Mouse (Mus musculus) heart, embryonic 12.5 days (tissue): ENCODE data around the gene Trim25. TPM values are rescaled to one million over a fixed set of nuclear protein-coding genes. Genes with fewer than 3 reads are reported as not detected.

Experiments used
- ATAC-seq: fragments of 200-750 bp; cut with Nextera tagmentation; 2 replicates; pipeline ENCODE4 v1.8.0; 2017; ENCODE audit warnings: moderate TSS enrichment, moderate library complexity; ENCODE audit not compliant: insufficient number of reproducible peaks, low FRiP score
- H3K27ac ChIP-seq: fragments of 300-500 bp; sonication (generic); 2 replicates; pipeline ENCODE4 v1.5.1; 2016; ENCODE audit warnings: mild to moderate bottlenecking, moderate library complexity; ENCODE audit not compliant: poor library complexity, severe bottlenecking
- H3K27me3 ChIP-seq: fragments of 300-500 bp; sonication (generic); replicated peaks from 2 replicates; pipeline ENCODE4 v1.6.1; 2016; ENCODE audit warnings: mild to moderate bottlenecking, moderate library complexity
- H3K36me3 ChIP-seq: fragments of 300-500 bp; sonication (generic); 2 replicates; pipeline ENCODE4 v1.6.1; 2016; ENCODE audit warnings: mild to moderate bottlenecking, moderate library complexity
- H3K4me1 ChIP-seq: fragments of 300-500 bp; sonication (generic); replicated peaks from 2 replicates; pipeline ENCODE4 v1.6.1; 2016; ENCODE audit warnings: mild to moderate bottlenecking
- H3K4me2 ChIP-seq: fragments of 300-500 bp; sonication (generic); 2 replicates; pipeline ENCODE4 v1.6.1; 2016; ENCODE audit warnings: mild to moderate bottlenecking, moderate library complexity
- H3K4me3 ChIP-seq: fragments of 300-500 bp; sonication (generic); 2 replicates; pipeline ENCODE4 v1.5.1; 2016; ENCODE audit warnings: mild to moderate bottlenecking
- H3K9ac ChIP-seq: fragments of 300-500 bp; sonication (generic); 2 replicates; pipeline ENCODE4 v1.6.1; 2016; ENCODE audit warnings: mild to moderate bottlenecking, moderate library complexity
- H3K9me3 ChIP-seq: fragments of 300-500 bp; sonication (generic); replicated peaks from 2 replicates; pipeline ENCODE4 v1.6.1; 2016; ENCODE audit warnings: mild to moderate bottlenecking, moderate library complexity
- WGBS: fragments of 180-500 bp; shearing (Covaris S2); methylation state at CpG from one replicate; pipeline ENCODE4 v1.1.7; 2016; 5-methylcytosine and 5-hydroxymethylcytosine counted together
- polyA plus RNA-seq: library from polyadenylated mRNA; unstranded; fragments of >200 nt; fragmentation: Nextera tagmentation; extraction: Ambion mirVana; gene quantifications from 2 replicates; pipeline ENCODE4 v1.2.1, GENCODE M21; 2016

Gene Trim25
- polyA plus RNA-seq, 1 experiment from 2014 or later: 15.3 TPM

- peaks cover 27% of the 10 kb centered on the region for H3K4me1 ChIP-seq
- no peaks in the 10 kb centered on the region for H3K9me3 ChIP-seq
- no peak overlapping the region for H3K9ac ChIP-seq
- 74% methylated on average over 5 of the region's 5 CpGs for WGBS
- H3K27me3 ChIP-seq: no peaks in the 10 kb centered on the region
- no peak for ATAC-seq
- peaks cover 53% of the 10 kb centered on the region for H3K36me3 ChIP-seq
- H3K27ac ChIP-seq: no peak overlapping the region
- no peak overlapping the region for H3K4me2 ChIP-seq
- no peak overlapping the region for H3K4me3 ChIP-seq
Observed at GRCm38 (mm10) chr11:89005473-89005872, 6.3 kb downstream of the Trim25 start.

GRCm38 (mm10) chr11:89006404-89006803 is 7.2 kb downstream of the Trim25 start:
- Histone ChIP-seq H3K27me3 (no peaks in the 10 kb centered on the region), H3K4me1 (peaks cover 20% of the 10 kb centered on the region), H3K36me3 (peaks cover 62% of the 10 kb centered on the region), H3K4me2 (no peak overlapping the region), H3K9ac (no peak overlapping the region), H3K27ac (no peak overlapping the region), H3K4me3 (no peak overlapping the region), H3K9me3 (no peaks in the 10 kb centered on the region)
- ATAC-seq: no peak

GRCm38 (mm10) chr11:89007582-89007981 is 8.4 kb downstream of the Trim25 start:
- WGBS: 90% methylated on average over 3 of the region's 3 CpGs
- no peak for ATAC-seq
- Histone ChIP-seq H3K4me3 (no peak overlapping the region), H3K4me2 (no peak overlapping the region), H3K36me3 (peaks cover 74% of the 10 kb centered on the region), H3K27ac (no peak overlapping the region), H3K27me3 (no peaks in the 10 kb centered on the region), H3K9ac (no peak overlapping the region), H3K4me1 (peaks cover 12% of the 10 kb centered on the region), H3K9me3 (0 out of 2 replicates have a peak, but pooled peaks cover 3% of the 10 kb centered on the region)

GRCm38 (mm10) chr11:89009066-89009465 is 9.9 kb downstream of the Trim25 start:
- H3K27ac ChIP-seq: no peak overlapping the region
- no peaks in the 10 kb centered on the region for H3K27me3 ChIP-seq
- 0 out of 2 replicates have a peak, but pooled peaks cover 3% of the 10 kb centered on the region for H3K9me3 ChIP-seq
- H3K4me1 ChIP-seq: no peaks in the 10 kb centered on the region
- no peak overlapping the region for H3K9ac ChIP-seq
- no peak for ATAC-seq
- no peak overlapping the region for H3K4me2 ChIP-seq
- no peak overlapping the region for H3K4me3 ChIP-seq
- peaks cover 89% of the 10 kb centered on the region for H3K36me3 ChIP-seq
- 83% methylated on average over 9 of the region's 9 CpGs for WGBS

GRCm38 (mm10) chr11:89009496-89009895 is 10.3 kb downstream of the Trim25 start:
- 0 out of 2 replicates have a peak overlapping the region, but pooled peaks have one; percentile 25 for H3K9ac ChIP-seq
- 0 out of 2 replicates have a peak, but pooled peaks cover 3% of the 10 kb centered on the region for H3K9me3 ChIP-seq
- H3K4me3 ChIP-seq: no peak overlapping the region
- H3K27me3 ChIP-seq: no peaks in the 10 kb centered on the region
- no peaks in the 10 kb centered on the region for H3K4me1 ChIP-seq
- no peak overlapping the region for H3K4me2 ChIP-seq
- 85% methylated on average over 7 of the region's 7 CpGs for WGBS
- no peak overlapping the region for H3K27ac ChIP-seq
- ATAC-seq: no peak
- peaks cover 92% of the 10 kb centered on the region for H3K36me3 ChIP-seq

GRCm38 (mm10) chr11:89012241-89012640 is 13.1 kb downstream of the Trim25 start:
- peaks cover 93% of the 10 kb centered on the region for H3K36me3 ChIP-seq
- no peak overlapping the region for H3K27ac ChIP-seq
- H3K9ac ChIP-seq: no peak overlapping the region
- 0 out of 2 replicates have a peak, but pooled peaks cover 3% of the 10 kb centered on the region for H3K9me3 ChIP-seq
- H3K4me1 ChIP-seq: peaks cover under 1% of the 10 kb centered on the region; the same call in 1 of the 2 replicates
- ATAC-seq: no peak
- no peak overlapping the region for H3K4me3 ChIP-seq
- no peak overlapping the region for H3K4me2 ChIP-seq
- 88% methylated on average over 5 of the region's 5 CpGs for WGBS
- H3K27me3 ChIP-seq: no peaks in the 10 kb centered on the region

- peaks cover 56% of the 10 kb centered on the region for H3K36me3 ChIP-seq
- 68% methylated on average over 9 of the region's 9 CpGs for WGBS
- peak; percentile 47; the same call in 1 of the 2 replicates for ATAC-seq
- H3K4me1 ChIP-seq: peaks cover 33% of the 10 kb centered on the region
- no peak overlapping the region for H3K4me3 ChIP-seq
- H3K9me3 ChIP-seq: no peaks in the 10 kb centered on the region
- H3K4me2 ChIP-seq: no peak overlapping the region
- no peaks in the 10 kb centered on the region for H3K27me3 ChIP-seq
- H3K9ac ChIP-seq: no peak overlapping the region
- H3K27ac ChIP-seq: no peak overlapping the region
Observed at GRCm38 (mm10) chr11:89017514-89018182, 18.5 kb downstream of the Trim25 start.

- no peak overlapping the region for H3K4me3 ChIP-seq
- H3K36me3 ChIP-seq: peaks cover 27% of the 10 kb centered on the region
- no peaks in the 10 kb centered on the region for H3K27me3 ChIP-seq
- no peak overlapping the region for H3K9ac ChIP-seq
- no peak overlapping the region for H3K4me2 ChIP-seq
- 57% methylated on average over 9 of the region's 9 CpGs for WGBS
- H3K27ac ChIP-seq: no peak overlapping the region
- ATAC-seq: no peak
- peaks cover 56% of the 10 kb centered on the region for H3K4me1 ChIP-seq
- H3K9me3 ChIP-seq: no peaks in the 10 kb centered on the region
Observed at GRCm38 (mm10) chr11:89020681-89021305, 21.6 kb downstream of the Trim25 start.

GRCm38 (mm10) chr11:89021687-89022086 is 22.5 kb downstream of the Trim25 start:
- Histone ChIP-seq H3K27ac (no peak overlapping the region), H3K9me3 (no peaks in the 10 kb centered on the region), H3K9ac (no peak overlapping the region), H3K27me3 (no peaks in the 10 kb centered on the region), H3K4me2 (no peak overlapping the region), H3K36me3 (peaks cover 18% of the 10 kb centered on the region), H3K4me3 (no peak overlapping the region), H3K4me1 (peaks cover 59% of the 10 kb centered on the region)
- no peak for ATAC-seq
- WGBS: 44% methylated on average over 7 of the region's 7 CpGs

GRCm38 (mm10) chr11:89022120-89022731 is 23.1 kb downstream of the Trim25 start:
- WGBS: 30% methylated on average over 8 of the region's 8 CpGs
- Histone ChIP-seq H3K4me2 (no peak overlapping the region), H3K27me3 (no peaks in the 10 kb centered on the region), H3K36me3 (peaks cover 12% of the 10 kb centered on the region), H3K9ac (no peak overlapping the region), H3K27ac (no peak overlapping the region), H3K9me3 (no peaks in the 10 kb centered on the region), H3K4me1 (peaks cover 58% of the 10 kb centered on the region), H3K4me3 (no peak overlapping the region)
- ATAC-seq: no peak

- ATAC-seq: no peak
- H3K4me1 ChIP-seq: peaks cover 59% of the 10 kb centered on the region
Observed at GRCm38 (mm10) chr11:89023477-89023876, 24.3 kb downstream of the Trim25 start.

More at GRCm38 (mm10) chr11:89023477-89023876, 24.3 kb downstream of the Trim25 start:
- H3K27ac ChIP-seq: no peak overlapping the region
- H3K4me2 ChIP-seq: no peak overlapping the region
- no peaks in the 10 kb centered on the region for H3K27me3 ChIP-seq
- H3K4me3 ChIP-seq: no peak overlapping the region
- WGBS: 65% methylated on average over 10 of the region's 10 CpGs
- peaks cover 4% of the 10 kb centered on the region; the same call in 1 of the 2 replicates for H3K36me3 ChIP-seq
- H3K9ac ChIP-seq: no peak overlapping the region
- H3K9me3 ChIP-seq: no peaks in the 10 kb centered on the region
